Mouse (Mus musculus): Measurements from ENCODE around the gene Frem2. TPM values are rescaled to one million over a fixed set of nuclear protein-coding genes. Genes with fewer than 3 reads are reported as not detected.

Gene Frem2
- polyA plus RNA-seq (2012; rRNA removed), result 18.6 and 24.1 TPM in 2 replicates

- peak; percentile 58 for DNase-seq (ENCODE audit: low spot score)
Measured at GRCm38 (mm10) chr3:53656878-53657561, at the start of gene Frem2. Frem2 (minus strand) TSS chr3:53657355.

- DNase-seq (ENCODE audit: low spot score), result no peak
Measured at GRCm38 (mm10) chr3:53705992-53706495, 48.9 kb upstream of the Frem2 start.

- DNase-seq (ENCODE audit: low spot score), result no peak
Measured at GRCm38 (mm10) chr3:53703126-53703505, 46.0 kb upstream of the Frem2 start.

- DNase-seq (ENCODE audit: low spot score), result no peak
Measured at GRCm38 (mm10) chr3:53702421-53703125, 45.4 kb upstream of the Frem2 start.

GRCm38 (mm10) chr3:53701940-53702339 is 44.8 kb upstream of the Frem2 start:
- DNase-seq (ENCODE audit: low spot score), result no peak

- DNase-seq (ENCODE audit: low spot score), result no peak
Measured at GRCm38 (mm10) chr3:53687776-53688175, 30.6 kb upstream of the Frem2 start.

- no peak for DNase-seq (ENCODE audit: low spot score)
Measured at GRCm38 (mm10) chr3:53682244-53682643, 25.1 kb upstream of the Frem2 start.

GRCm38 (mm10) chr3:53680816-53681215 is 23.7 kb upstream of the Frem2 start:
- no peak for DNase-seq (ENCODE audit: low spot score)

- DNase-seq (ENCODE audit: low spot score), result no peak
Measured at GRCm38 (mm10) chr3:53674225-53674624, 17.1 kb upstream of the Frem2 start.

GRCm38 (mm10) chr3:53669736-53670135 is 12.6 kb upstream of the Frem2 start:
- DNase-seq (ENCODE audit: low spot score), result no peak

GRCm38 (mm10) chr3:53657744-53658534 is 784 bp upstream of the Frem2 start:
- no peak for DNase-seq (ENCODE audit: low spot score)

- DNase-seq (ENCODE audit: low spot score), result no peak
Measured at GRCm38 (mm10) chr3:53656328-53656877, 752 bp downstream of the Frem2 start.

- DNase-seq (ENCODE audit: low spot score), result no peak
Measured at GRCm38 (mm10) chr3:53655343-53655742, 1.8 kb downstream of the Frem2 start.

GRCm38 (mm10) chr3:53650003-53650748 is 7.0 kb downstream of the Frem2 start:
- DNase-seq (ENCODE audit: low spot score), result no peak

- DNase-seq (ENCODE audit: low spot score), result no peak
Measured at GRCm38 (mm10) chr3:53649425-53649824, 7.7 kb downstream of the Frem2 start.

- no peak for DNase-seq (ENCODE audit: low spot score)
Measured at GRCm38 (mm10) chr3:53648902-53649301, 8.3 kb downstream of the Frem2 start.

GRCm38 (mm10) chr3:53635948-53636347 is 21.2 kb downstream of the Frem2 start:
- DNase-seq (ENCODE audit: low spot score), result no peak

GRCm38 (mm10) chr3:53631126-53631525 is 26.0 kb downstream of the Frem2 start:
- no peak for DNase-seq (ENCODE audit: low spot score)

GRCm38 (mm10) chr3:53630630-53631029 is 26.5 kb downstream of the Frem2 start:
- no peak for DNase-seq (ENCODE audit: low spot score)

- DNase-seq (ENCODE audit: low spot score), result no peak
Measured at GRCm38 (mm10) chr3:53629966-53630365, 27.2 kb downstream of the Frem2 start.

GRCm38 (mm10) chr3:53623222-53623621 is 33.9 kb downstream of the Frem2 start:
- no peak for DNase-seq (ENCODE audit: low spot score)
